Mouse (Mus musculus) lung, adult 2 months (tissue): ENCODE measurements around the gene Ldb2. TPM values are rescaled to one million over a fixed set of nuclear protein-coding genes. Genes with fewer than 3 reads are reported as not detected.

Experiments
- DNase-seq: peaks from one replicate; pipeline ENCODE4 v3.0.0; 2022
- H3K4me1 ChIP-seq: fragments of 200-500 bp; 2 replicates; pipeline ENCODE4 v1.6.1; 2011; ENCODE audit warnings: low read length; ENCODE audit not compliant: control insufficient read depth, insufficient read depth
- H3K4me3 ChIP-seq: fragments of 200-500 bp; replicated peaks from 2 replicates; pipeline ENCODE3; 2011; ENCODE audit warnings: low read depth, mild to moderate bottlenecking, control low read depth, low read length; ENCODE audit errors: extremely low read depth
- CTCF ChIP-seq: fragments of 200-500 bp; IDR thresholded peaks from 2 replicates; pipeline ENCODE4 v1.5.1; 2011; ENCODE audit warnings: mild to moderate bottlenecking, low read length, control low read depth; ENCODE audit not compliant: insufficient read depth
- POLR2A ChIP-seq: fragments of 200-500 bp; IDR thresholded peaks from 2 replicates; pipeline ENCODE4 v1.6.1; 2011; ENCODE audit warnings: low read depth, mild to moderate bottlenecking, control low read depth, low read length, borderline replicate concordance; ENCODE audit errors: extremely low read depth
- WGBS: fragments of 180-500 bp; shearing (Covaris S2); methylation state at CpG from one replicate; pipeline ENCODE4 v1.1.7; 2018; 5-methylcytosine and 5-hydroxymethylcytosine counted together
- polyA plus RNA-seq: library from polyadenylated mRNA; depleted of rRNA; stranded (reverse); fragments of >200 nt; gene quantifications from 2 replicates; pipeline ENCODE4 v1.2.3, GENCODE M21; 2012

Ldb2 gene
- polyA plus RNA-seq, 1 experiment, result 177 TPM

GRCm38 (mm10) chr5:44667907-44668306 lies 131.6 kb downstream of the Ldb2 start:
- no peaks in the 10 kb centered on the region; the same call in none of the 2 replicates for H3K4me1 ChIP-seq
- H3K4me3 ChIP-seq, result no peak overlapping the region
- WGBS, result 63% methylated on average over 3 of the region's 3 CpGs
- no peak for DNase-seq
- no peak for TF ChIP-seq CTCF
- no peak for TF ChIP-seq POLR2A

GRCm38 (mm10) chr5:44667383-44667782 lies 132.1 kb downstream of the Ldb2 start:
- TF ChIP-seq POLR2A (no peak), CTCF (no peak)
- no peak overlapping the region for H3K4me3 ChIP-seq
- 77% methylated on average over 10 of the region's 10 CpGs for WGBS

GRCm38 (mm10) chr5:44659651-44660050 lies 139.8 kb downstream of the Ldb2 start:
- no peak for DNase-seq
- Histone ChIP-seq H3K4me1 (peaks cover 3% of the 10 kb centered on the region), H3K4me3 (no peak overlapping the region)
- TF ChIP-seq POLR2A, result no peak
- no peak for TF ChIP-seq CTCF
- WGBS, result 86% methylated on average over 11 of the region's 11 CpGs

More at GRCm38 (mm10) chr5:44667383-44667782, 132.1 kb downstream of the Ldb2 start:
- no peak for DNase-seq
- H3K4me1 ChIP-seq, result no peaks in the 10 kb centered on the region; the same call in none of the 2 replicates

GRCm38 (mm10) chr5:44656707-44657106 lies 142.8 kb downstream of the Ldb2 start:
- H3K4me1 ChIP-seq, result peaks cover 3% of the 10 kb centered on the region
- no peak overlapping the region for H3K4me3 ChIP-seq
- WGBS, result 79% methylated on average over 1 of the region's 1 CpGs
- DNase-seq, result no peak
- TF ChIP-seq POLR2A, result no peak
- no peak for TF ChIP-seq CTCF

- no peak for DNase-seq
- no peak for TF ChIP-seq POLR2A
- TF ChIP-seq CTCF, result no peak
- Histone ChIP-seq H3K4me1 (peaks cover 3% of the 10 kb centered on the region), H3K4me3 (no peak overlapping the region)
- 46% methylated on average over 9 of the region's 9 CpGs for WGBS
These were observed 145.1 kb downstream of the Ldb2 start for GRCm38 (mm10) chr5:44654403-44654802.

GRCm38 (mm10) chr5:44646842-44647190 lies 152.7 kb downstream of the Ldb2 start:
- DNase-seq, result no peak
- no peak for TF ChIP-seq POLR2A
- no peak for TF ChIP-seq CTCF
- H3K4me1 ChIP-seq, result peaks cover 8% of the 10 kb centered on the region
- WGBS, result 36% methylated on average over 2 of the region's 2 CpGs
- no peak overlapping the region for H3K4me3 ChIP-seq

- TF ChIP-seq CTCF (no peak), POLR2A (no peak)
- Histone ChIP-seq H3K4me3 (no peak overlapping the region), H3K4me1 (peaks cover 8% of the 10 kb centered on the region)
- WGBS, result 38% methylated on average over 4 of the region's 4 CpGs
- DNase-seq, result no peak
These were observed 153.3 kb downstream of the Ldb2 start for GRCm38 (mm10) chr5:44645952-44646841.

GRCm38 (mm10) chr5:44643079-44643478 lies 156.4 kb downstream of the Ldb2 start:
- Histone ChIP-seq H3K4me3 (no peak overlapping the region), H3K4me1 (peaks cover 8% of the 10 kb centered on the region)
- DNase-seq, result no peak
- WGBS, result 92% methylated on average over 3 of the region's 3 CpGs
- TF ChIP-seq CTCF, result no peak
- TF ChIP-seq POLR2A, result no peak

GRCm38 (mm10) chr5:44641060-44641459 lies 158.4 kb downstream of the Ldb2 start:
- WGBS, result 64% methylated on average over 4 of the region's 4 CpGs
- Histone ChIP-seq H3K4me1 (no peaks in the 10 kb centered on the region; the same call in none of the 2 replicates), H3K4me3 (no peak overlapping the region)
- no peak for DNase-seq
- TF ChIP-seq CTCF, result no peak
- no peak for TF ChIP-seq POLR2A

GRCm38 (mm10) chr5:44635546-44635945 lies 163.9 kb downstream of the Ldb2 start:
- DNase-seq, result no peak
- H3K4me3 ChIP-seq, result no peak overlapping the region
- no peak for TF ChIP-seq CTCF
- TF ChIP-seq POLR2A, result no peak
- H3K4me1 ChIP-seq, result no peaks in the 10 kb centered on the region; the same call in 1 of the 2 replicates
- WGBS, result 73% methylated on average over 6 of the region's 6 CpGs
